Mouse (Mus musculus): ENCODE data around the gene Rgs7bp. TPM values are rescaled to one million over a fixed set of nuclear protein-coding genes. Genes with fewer than 3 reads are reported as not detected.

Gene Rgs7bp
- total and polyA plus RNA-seq, 3 experiments: not detected

GRCm38 (mm10) chr13:104983989-104984388 lies 70.7 kb downstream of the Rgs7bp start:
- no peak for TF ChIP-seq ZNF384 (IDR thresholded peaks at IDR 0.05; ENCODE audit: low read depth, low read length)
- Histone ChIP-seq H3K79me2 (ENCODE audit: control insufficient read depth, insufficient read depth, low read length, poor library complexity) (no peaks in the 10 kb centered on the region), H3K9me3 (replicated peaks; ENCODE audit: insufficient read depth, low read length) (no peaks in the 10 kb centered on the region), H3K9ac (ENCODE audit: control insufficient read depth, low read depth, low read length, poor library complexity, severe bottlenecking) (no peak overlapping the region), H3K4me3 (ENCODE audit: control insufficient read depth in 1 of 2, insufficient read depth in 1 of 2, low read depth in 2 of 2, low read length in 2 of 2) (no peak overlapping the region), H3K27ac (ENCODE audit: control insufficient read depth, low read depth, low read length) (no peak overlapping the region), H3K4me1 (ENCODE audit: control insufficient read depth in 1 of 2, insufficient read depth in 2 of 2, low read length in 2 of 2) (no peaks in the 10 kb centered on the region), H3K36me3 (ENCODE audit: control insufficient read depth in 1 of 2, insufficient read depth in 2 of 2, low read length in 2 of 2) (no peaks in the 10 kb centered on the region), H3K27me3 (ENCODE audit: control insufficient read depth in 1 of 2, insufficient read depth in 2 of 2, low read length in 2 of 2) (no peaks in the 10 kb centered on the region)
- DNase-seq (ENCODE audit: low read depth, low spot score): no peak

GRCm38 (mm10) chr13:104982781-104983353 lies 71.9 kb downstream of the Rgs7bp start:
- TF ChIP-seq TAL1 (IDR thresholded peaks at IDR 0.05; ENCODE audit: low read length) (no peak), ZMIZ1 (IDR thresholded peaks at IDR 0.05; ENCODE audit: low read depth, low read length) (no peak), ELF1 (IDR thresholded peaks at IDR 0.05; ENCODE audit: low read depth, low read length) (no peak), UBTF (IDR thresholded peaks at IDR 0.05; ENCODE audit: borderline replicate concordance, insufficient read depth, low read depth, low read length) (no peak), EP300 (IDR thresholded peaks at IDR 0.05; ENCODE audit: low read depth in 1 of 2, low read length in 2 of 2) (no peak), USF2 (IDR thresholded peaks at IDR 0.05; ENCODE audit: borderline replicate concordance in 1 of 2, insufficient read depth in 1 of 2, low read depth in 1 of 2, low read length in 2 of 2) (no peak), POLR2AphosphoS2 (IDR thresholded peaks at IDR 0.05; ENCODE audit: low read length) (no peak), ZNF384 (IDR thresholded peaks at IDR 0.05; ENCODE audit: low read depth, low read length) (no peak), POLR2A (IDR thresholded peaks at IDR 0.05; ENCODE audit: control insufficient read depth in 1 of 2, insufficient read depth in 1 of 2, low read depth in 1 of 2, low read length in 2 of 2, poor library complexity in 1 of 2) (no peak), NRF1 (IDR thresholded peaks at IDR 0.05; ENCODE audit: insufficient read depth, low read depth, low read length, poor library complexity, severe bottlenecking) (no peak), SMC3 (IDR thresholded peaks at IDR 0.05; ENCODE audit: low read depth, low read length) (no peak), HCFC1 (IDR thresholded peaks at IDR 0.05; ENCODE audit: low read depth, low read length) (no peak), JUND (IDR thresholded peaks at IDR 0.05; ENCODE audit: low read depth, low read length) (no peak), MYC (IDR thresholded peaks at IDR 0.05; ENCODE audit: low read depth, low read length) (no peak), CHD1 (IDR thresholded peaks at IDR 0.05; ENCODE audit: low read depth, low read length) (no peak), ZKSCAN1 (IDR thresholded peaks at IDR 0.05; ENCODE audit: low read depth, low read length) (no peak), MYB (IDR thresholded peaks at IDR 0.05; ENCODE audit: low read depth, low read length) (no peak), GABPA (IDR thresholded peaks at IDR 0.05; ENCODE audit: low read depth, low read length) (no peak), USF1 (IDR thresholded peaks at IDR 0.05; ENCODE audit: low read depth, low read length) (no peak)
- no peaks in the 10 kb centered on the region for H3K27me3 ChIP-seq (ENCODE audit: control insufficient read depth in 1 of 2, insufficient read depth in 2 of 2, low read length in 2 of 2)
- H3K9ac ChIP-seq (ENCODE audit: control insufficient read depth, low read depth, low read length, poor library complexity, severe bottlenecking): no peak overlapping the region
- H3K4me1 ChIP-seq (ENCODE audit: control insufficient read depth in 1 of 2, insufficient read depth in 2 of 2, low read length in 2 of 2): no peaks in the 10 kb centered on the region
- H3K9me3 ChIP-seq (replicated peaks; ENCODE audit: insufficient read depth, low read length): no peaks in the 10 kb centered on the region
- H3K4me3 ChIP-seq (ENCODE audit: control insufficient read depth in 1 of 2, insufficient read depth in 1 of 2, low read depth in 2 of 2, low read length in 2 of 2): no peak overlapping the region
- DNase-seq (ENCODE audit: low read depth, low spot score): no peak
- no peaks in the 10 kb centered on the region for H3K79me2 ChIP-seq (ENCODE audit: control insufficient read depth, insufficient read depth, low read length, poor library complexity)
- no peaks in the 10 kb centered on the region for H3K36me3 ChIP-seq (ENCODE audit: control insufficient read depth in 1 of 2, insufficient read depth in 2 of 2, low read length in 2 of 2)
- H3K27ac ChIP-seq (ENCODE audit: control insufficient read depth, low read depth, low read length): no peak overlapping the region

Measured in MEL (cell line).